ENCODE assay signal across 9 mouse cellular contexts in the genomic region with DNA sequence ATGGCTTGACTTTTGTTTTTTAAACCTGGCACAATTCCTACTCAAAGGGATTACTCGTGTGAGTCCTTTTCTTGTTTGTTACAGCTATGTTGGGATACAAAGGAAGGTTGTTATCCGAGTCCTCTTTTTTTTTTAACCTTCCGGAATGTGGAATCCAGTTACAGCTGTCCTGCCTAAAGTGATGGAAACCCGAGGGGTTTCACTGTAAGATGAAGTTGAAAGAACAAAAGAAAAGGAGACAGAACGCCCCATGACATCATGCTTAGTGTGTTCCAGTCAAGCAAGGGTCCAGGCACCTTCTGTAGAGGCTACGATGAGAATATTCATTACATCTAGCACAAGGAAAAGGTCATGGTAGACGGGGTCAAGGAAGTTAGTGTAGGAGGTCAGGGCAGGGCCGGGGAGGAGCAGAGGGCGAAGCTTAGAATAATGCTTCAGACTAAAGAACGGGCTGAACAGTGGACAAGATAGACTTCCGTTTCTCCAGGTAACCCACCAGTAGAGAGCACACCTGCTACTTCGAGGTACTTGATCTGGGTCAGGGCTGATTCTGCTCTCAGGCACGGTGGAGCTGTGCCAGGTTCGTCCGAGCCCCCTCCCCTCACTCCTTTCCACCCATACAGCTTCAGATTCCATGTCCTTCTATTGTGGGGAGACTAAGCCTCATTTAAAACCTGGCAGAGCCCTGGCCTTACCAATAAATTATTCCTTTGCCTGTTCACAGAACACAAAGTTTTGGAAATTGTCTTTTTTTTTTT. TPM values are rescaled to one million over a fixed set of nuclear protein-coding genes. Genes with fewer than 3 reads are reported as not detected.
DNase-seq lines count a peak whose midpoint lies in the region; ATAC-seq and TF ChIP-seq lines count a peak whose summit lies in the region.
"Had no signal": no experiment of that assay in that cellular context is flagged by ENCODE, and none has a peak within 500 bp of the region (broad histone marks: within the 10 kb centered on the region; RNA-seq: fewer than 3 reads in every experiment).

No protein-coding gene starts in this region.

- no peaks in the 10 kb centered on the region for H3K9me3 ChIP-seq in embryonic facial prominence, embryonic 13.5 days
- no peaks in the 10 kb centered on the region for H3K9me3 ChIP-seq in limb, embryonic 14.5 days (ENCODE audit: control insufficient read depth, low read length)

- no peak for TF ChIP-seq POLR2A in brain, embryonic 14.5 days (IDR thresholded peaks at IDR 0.05; ENCODE audit: borderline replicate concordance, extremely low read depth, insufficient read depth, insufficient read length, poor library complexity, severe bottlenecking)
- TF ChIP-seq POLR2A in limb, embryonic 14.5 days (IDR thresholded peaks at IDR 0.05; ENCODE audit: borderline replicate concordance, extremely low read depth, insufficient read depth, insufficient read length), result no peak

- 0 out of 2 replicates have a peak overlapping the region, but pooled peaks have one; percentile 3 for H3K27ac ChIP-seq in layer of hippocampus, adult 2 months
- H3K27ac ChIP-seq in embryonic facial prominence, embryonic 13.5 days, result peak overlapping the region; percentile 53; the same call in 1 of the 2 replicates
- H3K27ac ChIP-seq in limb, embryonic 14.5 days (replicated peaks; ENCODE audit: low read depth, low read length), result no peak overlapping the region

- H3K4me3 ChIP-seq in layer of hippocampus, adult 2 months, result no peak overlapping the region
- H3K4me3 ChIP-seq in embryonic facial prominence, embryonic 13.5 days, result no peak overlapping the region
- no peak overlapping the region for H3K4me3 ChIP-seq in limb, embryonic 14.5 days (replicated peaks; ENCODE audit: low read length)

- 24% methylated on average over 15 of the region's 15 CpGs for WGBS in embryonic facial prominence, embryonic 13.5 days
- WGBS in limb, embryonic 14.5 days, result 45% methylated on average over 15 of the region's 15 CpGs

- 0 out of 2 replicates have a peak, but pooled peaks cover 3% of the 10 kb centered on the region for H3K36me3 ChIP-seq in embryonic facial prominence, embryonic 13.5 days
- H3K36me3 ChIP-seq in limb, embryonic 14.5 days (ENCODE audit: control insufficient read depth, insufficient read depth, low read length), result no peaks in the 10 kb centered on the region

- H3K4me1 ChIP-seq in embryonic facial prominence, embryonic 13.5 days, result peaks cover 15% of the 10 kb centered on the region
- H3K4me1 ChIP-seq in limb, embryonic 14.5 days (ENCODE audit: control insufficient read depth, insufficient read depth, low read length), result peaks cover 9% of the 10 kb centered on the region

- no peak for DNase-seq in layer of hippocampus, adult 2 months (ENCODE audit: low spot score in 2 of 2)
- DNase-seq in layer of hippocampus, adult 9-11 months, result no peak
- peak; percentile 67 for DNase-seq in brain, embryonic 14.5 days (ENCODE audit: low read depth)
- no peak for DNase-seq in limb, embryonic 14.5 days (ENCODE audit: low spot score)
- DNase-seq in spleen, postnatal 36 days (ENCODE audit: low spot score in 2 of 2), result no peak
- no peak for DNase-seq in thymus, postnatal 25 days
- DNase-seq: lung, adult 18-20 months had no signal

- H3K9ac ChIP-seq in embryonic facial prominence, embryonic 13.5 days, result no peak overlapping the region
- H3K9ac ChIP-seq in limb, embryonic 14.5 days (ENCODE audit: low read depth, low read length, severe bottlenecking), result no peak overlapping the region

- no peaks in the 10 kb centered on the region for H3K27me3 ChIP-seq in embryonic facial prominence, embryonic 13.5 days
- H3K27me3 ChIP-seq in limb, embryonic 14.5 days (ENCODE audit: control insufficient read depth, insufficient read depth, low read length), result no peaks in the 10 kb centered on the region

- ATAC-seq in embryonic facial prominence, embryonic 13.5 days (ENCODE audit: insufficient number of reproducible peaks, insufficient read depth, low FRiP score, low TSS enrichment, low read depth), result 0 out of 2 replicates have a peak, but pooled peaks have one; percentile 20
- peak; percentile 44; the same call in 1 of the 2 replicates for ATAC-seq in limb, embryonic 14.5 days (ENCODE audit: low FRiP score, low read depth)
- no peak for ATAC-seq in erythroid progenitor cell, adult 5-6 weeks (replicated peaks; ENCODE audit: low FRiP score, poor library complexity, severe bottlenecking)

- TF ChIP-seq CTCF in layer of hippocampus, adult 2 months (conservative IDR thresholded peaks at IDR 0.05), result no peak
- no peak for TF ChIP-seq CTCF in brain, embryonic 14.5 days (IDR thresholded peaks at IDR 0.05; ENCODE audit: borderline replicate concordance, extremely low read depth, insufficient read depth, insufficient read length)

- H3K4me2 ChIP-seq in embryonic facial prominence, embryonic 13.5 days, result peak overlapping the region; percentile 26
- 0 out of 2 replicates have a peak overlapping the region, but pooled peaks have one; percentile 5 for H3K4me2 ChIP-seq in limb, embryonic 14.5 days (replicated peaks; ENCODE audit: low read depth, low read length, severe bottlenecking)

RNA-seq across cellular contexts. Expression of a gene that starts 37.7 kb away (rescaled TPM):
- 10 to 100 TPM; 10.7 to 11.9 TPM for total RNA-seq in layer of hippocampus, adult 2 months (2021)
- 18.0 and 20.4 TPM in 2 replicates for polyA plus RNA-seq in brain, embryonic 14.5 days (2012; rRNA removed)
- 14.7 and 14.8 TPM in 2 replicates for polyA plus RNA-seq in embryonic facial prominence, embryonic 13.5 days (2015; fragmentation: Nextera tagmentation; extraction: Ambion mirVana)
- polyA plus RNA-seq in limb, embryonic 14.5 days (2012; rRNA removed), result 20.0 and 20.4 TPM in 2 replicates
- polyA plus RNA-seq in limb, embryonic 14.5 days (2014; fragmentation: Nextera tagmentation; extraction: Ambion mirVana), result 15.4 and 16.4 TPM in 2 replicates
- 4.0 and 11.7 TPM in 2 replicates for total RNA-seq in erythroid progenitor cell, adult 5-6 weeks (2015; ENCODE audit: low replicate concordance)
- total RNA-seq in erythroid progenitor cell, adult 5-6 weeks (2017; ENCODE audit: low replicate concordance), result 5.1 and 6.7 TPM in 2 replicates
